Mouse (Mus musculus) thymus, adult 2 months (tissue): ENCODE results near the gene Drap1.

ENCODE experiments used
- CTCF ChIP-seq: fragments of 200-500 bp; IDR thresholded peaks from 2 replicates; pipeline ENCODE4 v1.5.1; 2012; ENCODE audit warnings: mild to moderate bottlenecking, control low read depth, low read length, moderate library complexity, borderline replicate concordance; ENCODE audit not compliant: control insufficient read depth, poor library complexity, insufficient read depth; ENCODE audit errors: extremely low read depth
- POLR2A ChIP-seq: fragments of 200-500 bp; IDR thresholded peaks from 2 replicates; pipeline ENCODE4 v1.6.1; 2012; ENCODE audit warnings: mild to moderate bottlenecking, low read length, control low read depth, moderate library complexity; ENCODE audit not compliant: control insufficient read depth, poor library complexity, insufficient read depth; ENCODE audit errors: extremely low read depth

DNA sequence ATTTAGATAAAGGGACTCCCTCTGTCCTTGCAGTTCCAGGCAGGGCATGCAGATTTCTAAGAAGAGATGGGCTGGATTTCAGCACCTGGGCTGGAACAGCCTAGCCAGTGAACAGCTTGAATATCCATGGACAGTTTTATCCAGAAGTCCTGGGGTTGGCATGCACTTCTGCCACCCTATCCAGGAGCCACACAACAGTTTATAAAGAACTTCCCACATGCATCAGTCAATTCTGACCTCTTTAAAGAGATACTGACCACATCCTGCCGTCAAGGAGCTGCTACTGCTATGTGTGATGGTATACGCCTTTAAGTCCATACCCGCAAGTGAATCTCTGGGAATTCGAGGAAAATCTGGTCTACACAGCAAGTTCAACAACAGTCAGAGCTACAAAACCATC is 4.4 kb upstream of the Drap1 start:
- TF ChIP-seq CTCF, result no peak
- no peak for TF ChIP-seq POLR2A
